Mouse (Mus musculus): Measurements from ENCODE around the gene Lcn2.

- TF ChIP-seq CTCF (conservative IDR thresholded peaks at IDR 0.05; ENCODE audit: low read length) (no peak), POU5F1 (IDR thresholded peaks at IDR 0.05; ENCODE audit: borderline replicate concordance, low read length) (no peak), NANOG (IDR thresholded peaks at IDR 0.05; ENCODE audit: borderline replicate concordance, low read length) (no peak)
Observed at GRCm38 (mm10) chr2:32425568-32425967, 37.5 kb upstream of the Lcn2 start.
